Comparison of ENCODE assay signal across 15 mouse cellular contexts in genomic region chr1:165725039-165725644, GRCm38 (mm10). TPM values are rescaled to one million over a fixed set of nuclear protein-coding genes. Genes with fewer than 3 reads are reported as not detected.
DNase-seq lines count a peak whose midpoint lies in the region; ATAC-seq and TF ChIP-seq lines count a peak whose summit lies in the region.
"Had no signal": no experiment of that assay in that cellular context is flagged by ENCODE, and none has a peak within 500 bp of the region (broad histone marks: within the 10 kb centered on the region; RNA-seq: fewer than 3 reads in every experiment).

No protein-coding gene starts in this region.

- H3K27ac ChIP-seq in heart, adult 2 months: peak overlapping the region; percentile 51
- 0 out of 2 replicates have a peak overlapping the region, but pooled peaks have one; percentile 25 for H3K27ac ChIP-seq in hindbrain, embryonic 13.5 days
- H3K27ac ChIP-seq in hindbrain, embryonic 11.5 days (ENCODE audit: low read depth, low read length): no peak overlapping the region
- H3K27ac ChIP-seq in stomach, embryonic 16.5 days (ENCODE audit: low read length): no peak overlapping the region
- H3K27ac ChIP-seq in stomach, postnatal 0 days (replicated peaks): no peak overlapping the region
- H3K27ac ChIP-seq: layer of hippocampus, adult 2 months had no signal

- no peak for TF ChIP-seq CTCF in heart, adult 2 months (IDR thresholded peaks at IDR 0.05)
- no peak for TF ChIP-seq CTCF in stomach, postnatal 0 days (IDR thresholded peaks at IDR 0.05; ENCODE audit: low read depth)

- no peaks in the 10 kb centered on the region for H3K9me3 ChIP-seq in hindbrain, embryonic 13.5 days
- no peaks in the 10 kb centered on the region for H3K9me3 ChIP-seq in hindbrain, embryonic 11.5 days (ENCODE audit: control insufficient read depth, low read length)
- no peaks in the 10 kb centered on the region for H3K9me3 ChIP-seq in stomach, embryonic 16.5 days (replicated peaks; ENCODE audit: control insufficient read depth, low read length)
- no peaks in the 10 kb centered on the region for H3K9me3 ChIP-seq in stomach, postnatal 0 days (ENCODE audit: control insufficient read depth, low read length)

- no peaks in the 10 kb centered on the region for H3K79me2 ChIP-seq in heart, adult 2 months (replicated peaks; ENCODE audit: control insufficient read depth, insufficient read depth, low read length)

- intact Hi-C loops in heart, adult 2 months (cut with DNase I): no loop called here
- intact Hi-C loops in heart, postnatal 36 days (cut with DNase I): no loop called here

- TF ChIP-seq POLR2A in heart, adult 2 months (IDR thresholded peaks at IDR 0.05; ENCODE audit: insufficient read depth, low read depth, low read length): no peak

- 72% methylated on average over 4 of the region's 4 CpGs for WGBS in heart, adult 2 months
- 77% methylated on average over 4 of the region's 4 CpGs for WGBS in hindbrain, embryonic 13.5 days
- WGBS in hindbrain, embryonic 11.5 days: 66% methylated on average over 4 of the region's 4 CpGs
- 85% methylated on average over 4 of the region's 4 CpGs for WGBS in stomach, embryonic 16.5 days
- WGBS in stomach, postnatal 0 days: 92% methylated on average over 4 of the region's 4 CpGs

- TF ChIP-seq EP300 in heart, adult 2 months (IDR thresholded peaks at IDR 0.05; ENCODE audit: insufficient read depth, low read depth, low read length): no peak
- no peak for TF ChIP-seq EP300 in stomach, postnatal 0 days (optimal IDR thresholded peaks at IDR 0.05)

- H3K36me3 ChIP-seq in heart, adult 2 months (ENCODE audit: control insufficient read depth, insufficient read depth, low read length): no peaks in the 10 kb centered on the region
- no peaks in the 10 kb centered on the region for H3K36me3 ChIP-seq in hindbrain, embryonic 13.5 days
- no peaks in the 10 kb centered on the region for H3K36me3 ChIP-seq in hindbrain, embryonic 11.5 days (ENCODE audit: control insufficient read depth, insufficient read depth, low read length)
- no peaks in the 10 kb centered on the region for H3K36me3 ChIP-seq in stomach, embryonic 16.5 days (ENCODE audit: control insufficient read depth, insufficient read depth, low read length)
- no peaks in the 10 kb centered on the region for H3K36me3 ChIP-seq in stomach, postnatal 0 days (ENCODE audit: control insufficient read depth, insufficient read depth, low read length)

- no peak overlapping the region for H3K4me2 ChIP-seq in hindbrain, embryonic 13.5 days
- no peak overlapping the region for H3K4me2 ChIP-seq in hindbrain, embryonic 11.5 days (replicated peaks; ENCODE audit: low read depth, low read length)
- no peak overlapping the region for H3K4me2 ChIP-seq in stomach, embryonic 16.5 days (ENCODE audit: low read depth, low read length)
- H3K4me2 ChIP-seq in stomach, postnatal 0 days (replicated peaks; ENCODE audit: low read depth): no peak overlapping the region
- H3K4me2 ChIP-seq: midbrain, embryonic 11.5 days had no signal

- no peak overlapping the region for H3K4me3 ChIP-seq in heart, adult 2 months
- H3K4me3 ChIP-seq in hindbrain, embryonic 13.5 days: no peak overlapping the region
- H3K4me3 ChIP-seq in hindbrain, embryonic 11.5 days (ENCODE audit: low read depth, low read length): no peak overlapping the region
- no peak overlapping the region for H3K4me3 ChIP-seq in stomach, embryonic 16.5 days (replicated peaks; ENCODE audit: low read length)
- H3K4me3 ChIP-seq in stomach, postnatal 0 days (ENCODE audit: low read depth, low read length): no peak overlapping the region
- H3K4me3 ChIP-seq: layer of hippocampus, adult 2 months had no signal

- peaks cover 3% of the 10 kb centered on the region; the same call in 1 of the 2 replicates for H3K4me1 ChIP-seq in heart, adult 2 months (ENCODE audit: control insufficient read depth, insufficient read depth, low read length)
- H3K4me1 ChIP-seq in hindbrain, embryonic 13.5 days (replicated peaks): no peaks in the 10 kb centered on the region
- H3K4me1 ChIP-seq in hindbrain, embryonic 11.5 days (replicated peaks; ENCODE audit: control insufficient read depth, insufficient read depth, low read length): no peaks in the 10 kb centered on the region
- 0 out of 2 replicates have a peak, but pooled peaks cover 5% of the 10 kb centered on the region for H3K4me1 ChIP-seq in stomach, embryonic 16.5 days (ENCODE audit: control insufficient read depth, insufficient read depth, low read length)
- H3K4me1 ChIP-seq in stomach, postnatal 0 days (replicated peaks; ENCODE audit: control insufficient read depth, insufficient read depth): no peaks in the 10 kb centered on the region

- ATAC-seq in hindbrain, embryonic 13.5 days (ENCODE audit: low FRiP score): no peak
- ATAC-seq in hindbrain, embryonic 11.5 days (ENCODE audit: low FRiP score): no peak
- no peak for ATAC-seq in stomach, embryonic 16.5 days (ENCODE audit: insufficient read depth, low FRiP score)
- ATAC-seq in stomach, postnatal 0 days (ENCODE audit: low FRiP score, low TSS enrichment): no peak

- no peaks in the 10 kb centered on the region for H3K27me3 ChIP-seq in heart, adult 2 months (ENCODE audit: control insufficient read depth, insufficient read depth, low read length)
- no peaks in the 10 kb centered on the region for H3K27me3 ChIP-seq in hindbrain, embryonic 13.5 days
- H3K27me3 ChIP-seq in hindbrain, embryonic 11.5 days (ENCODE audit: control insufficient read depth, insufficient read depth, low read length): no peaks in the 10 kb centered on the region
- H3K27me3 ChIP-seq in stomach, embryonic 16.5 days (ENCODE audit: control insufficient read depth, insufficient read depth, low read length): no peaks in the 10 kb centered on the region
- no peaks in the 10 kb centered on the region for H3K27me3 ChIP-seq in stomach, postnatal 0 days (ENCODE audit: control insufficient read depth, insufficient read depth, low read length)
- H3K27me3 ChIP-seq: Patski had no signal

- DNase-seq in heart, adult 2 months: no peak
- DNase-seq in heart, postnatal 36 days: no peak
- DNase-seq in hindbrain, embryonic 11.5 days (ENCODE audit: low spot score): no peak
- no peak for DNase-seq in stomach, postnatal 0 days (ENCODE audit: low spot score)
- no peak for DNase-seq in frontal cortex, adult 2 months (ENCODE audit: extremely low spot score in 1 of 2, low spot score in 1 of 2)
- DNase-seq: adrenal gland, postnatal 36 days; B cell, adult 2 months; cerebellum, postnatal 25 days; spleen, adult 18-20 months; thymus, postnatal 36 days had no signal

- H3K9ac ChIP-seq in heart, adult 2 months (ENCODE audit: low read depth, low read length): no peak overlapping the region
- H3K9ac ChIP-seq in hindbrain, embryonic 13.5 days: no peak overlapping the region
- no peak overlapping the region for H3K9ac ChIP-seq in hindbrain, embryonic 11.5 days (ENCODE audit: low read depth, low read length)
- H3K9ac ChIP-seq in stomach, embryonic 16.5 days (ENCODE audit: low read length): peak overlapping the region; percentile 12
- H3K9ac ChIP-seq in stomach, postnatal 0 days (ENCODE audit: low read length): no peak overlapping the region

RNA-seq across cellular contexts. Expression of gene Rcsd1, which starts 15.6 kb away (rescaled TPM):
- total RNA-seq in heart, adult 2 months (2021): 10 to 100 TPM; 68.7 to 81.5 TPM
- 57.2 and 86.2 TPM in 2 replicates for polyA plus RNA-seq in heart, adult 2 months (2012; rRNA removed)
- total RNA-seq in heart, postnatal 36 days (2021): 10 to 100 TPM; 74.2 to 80.7 TPM
- 12.4 and 13.5 TPM in 2 replicates for polyA plus RNA-seq in hindbrain, embryonic 13.5 days (2015; fragmentation: Nextera tagmentation; extraction: Ambion mirVana)
- 8.5 and 9.4 TPM in 2 replicates for polyA plus RNA-seq in hindbrain, embryonic 11.5 days (2014; fragmentation: Nextera tagmentation; extraction: Ambion mirVana)
- 42.1 and 44.4 TPM in 2 replicates for polyA plus RNA-seq in stomach, embryonic 16.5 days (2015; fragmentation: Nextera tagmentation; extraction: Ambion mirVana)
- 16.1 TPM in 2 replicates for polyA plus RNA-seq in stomach, postnatal 0 days (2015; fragmentation: Nextera tagmentation; extraction: Ambion mirVana)
- polyA plus RNA-seq in frontal cortex, adult 2 months (2012; rRNA removed): 6.2 and 6.8 TPM in 2 replicates

RNA-seq across cellular contexts. Expression of gene Creg1, which starts 38.4 kb away (rescaled TPM):
- total RNA-seq in heart, adult 2 months (2021): 10 to 100 TPM; 85.7 to 93.3 TPM
- polyA plus RNA-seq in heart, adult 2 months (2012; rRNA removed): 77.2 and 121 TPM in 2 replicates
- total RNA-seq in heart, postnatal 36 days (2021): 10 to 100 TPM; 78.3 to 93.2 TPM
- 24.1 and 31.6 TPM in 2 replicates for polyA plus RNA-seq in hindbrain, embryonic 13.5 days (2015; fragmentation: Nextera tagmentation; extraction: Ambion mirVana)
- polyA plus RNA-seq in hindbrain, embryonic 11.5 days (2014; fragmentation: Nextera tagmentation; extraction: Ambion mirVana): 38.1 and 38.2 TPM in 2 replicates
- polyA plus RNA-seq in stomach, embryonic 16.5 days (2015; fragmentation: Nextera tagmentation; extraction: Ambion mirVana): 90.4 and 90.6 TPM in 2 replicates
- 139 and 140 TPM in 2 replicates for polyA plus RNA-seq in stomach, postnatal 0 days (2015; fragmentation: Nextera tagmentation; extraction: Ambion mirVana)
- 33.9 and 36.1 TPM in 2 replicates for polyA plus RNA-seq in frontal cortex, adult 2 months (2012; rRNA removed)

Comparison
In these comparisons a context has a peak if more than half of its experiments do, and no peak if none do; other contexts are left out.
1. H3K27ac ChIP-seq: peak in heart, adult 2 months (single experiment) and hindbrain, embryonic 13.5 days (single experiment); none in hindbrain, embryonic 11.5 days (single experiment), stomach, embryonic 16.5 days (single experiment) and stomach, postnatal 0 days (single experiment).